Mouse (Mus musculus): ENCODE data around the gene Lefty1. TPM values are rescaled to one million over a fixed set of nuclear protein-coding genes. Genes with fewer than 3 reads are reported as not detected.

Gene Lefty1
- 0.71 and 0.83 TPM in 2 replicates for polyA plus RNA-seq (2012; rRNA removed)

GRCm38 (mm10) chr1:180934467-180935419, at the start of gene Lefty1:
Gene Lefty1, plus strand, starts transcription at chr1:180935022.

GRCm38 (mm10) chr1:180892808-180893207, 42.0 kb upstream of the Lefty1 start, which contains the start of gene Lefty2:
Gene Lefty2, plus strand, starts transcription at chr1:180893108.

GRCm38 (mm10) chr1:180904039-180904814, 30.6 kb upstream of the Lefty1 start, which contains the start of gene Pycr2:
Gene Pycr2, plus strand, starts transcription at chr1:180904293.

GRCm38 (mm10) chr1:180942166-180943031, 7.6 kb downstream of the Lefty1 start, which contains the start of gene Tmem63a:
Gene Tmem63a, plus strand, starts transcription at chr1:180942344.

Other genes with a start within 250 kb of the Lefty1 start
- gene Mixl1, start 238.0 kb upstream of the Lefty1 start, polyA plus RNA-seq (2012; rRNA removed) = 0.03 and 0.08 TPM in 2 replicates
- 31.8 and 33.7 TPM in 2 replicates for gene Acbd3, start 209.0 kb upstream of the Lefty1 start, polyA plus RNA-seq (2012; rRNA removed)
- 1,777 and 1,816 TPM in 2 replicates for gene H3f3a, start 121.1 kb upstream of the Lefty1 start, polyA plus RNA-seq (2012; rRNA removed)
- gene Sde2, start 83.9 kb upstream of the Lefty1 start, polyA plus RNA-seq (2012; rRNA removed) = 20.6 and 22.9 TPM in 2 replicates
- 10.9 and 12.3 TPM in 2 replicates for gene Lefty2, start 41.9 kb upstream of the Lefty1 start, polyA plus RNA-seq (2012; rRNA removed)
- 47.5 and 49.0 TPM in 2 replicates for gene Pycr2, start 30.7 kb upstream of the Lefty1 start, polyA plus RNA-seq (2012; rRNA removed)
- gene Tmem63a, start 7.3 kb downstream of the Lefty1 start, polyA plus RNA-seq (2012; rRNA removed) = 3.0 and 3.1 TPM in 2 replicates
- 7.3 and 8.2 TPM in 2 replicates for gene Ephx1, start 85.9 kb downstream of the Lefty1 start, polyA plus RNA-seq (2012; rRNA removed)
- gene 9130409I23Rik, start 116.2 kb downstream of the Lefty1 start, polyA plus RNA-seq (2012; rRNA removed) = not detected in 2 replicates
- gene Nvl, start 209.2 kb downstream of the Lefty1 start, polyA plus RNA-seq (2012; rRNA removed) = 98.9 and 101 TPM in 2 replicates
- 20.4 TPM in 2 replicates for gene Cnih4, start 209.7 kb downstream of the Lefty1 start, polyA plus RNA-seq (2012; rRNA removed)

All from central nervous system, embryonic 18 days (tissue).